Mouse (Mus musculus): ENCODE results near the gene Atp5j. TPM values are rescaled to one million over a fixed set of nuclear protein-coding genes. Genes with fewer than 3 reads are reported as not detected.

The Atp5j gene
- polyA plus RNA-seq, 1 experiment: 361 TPM

DNA sequence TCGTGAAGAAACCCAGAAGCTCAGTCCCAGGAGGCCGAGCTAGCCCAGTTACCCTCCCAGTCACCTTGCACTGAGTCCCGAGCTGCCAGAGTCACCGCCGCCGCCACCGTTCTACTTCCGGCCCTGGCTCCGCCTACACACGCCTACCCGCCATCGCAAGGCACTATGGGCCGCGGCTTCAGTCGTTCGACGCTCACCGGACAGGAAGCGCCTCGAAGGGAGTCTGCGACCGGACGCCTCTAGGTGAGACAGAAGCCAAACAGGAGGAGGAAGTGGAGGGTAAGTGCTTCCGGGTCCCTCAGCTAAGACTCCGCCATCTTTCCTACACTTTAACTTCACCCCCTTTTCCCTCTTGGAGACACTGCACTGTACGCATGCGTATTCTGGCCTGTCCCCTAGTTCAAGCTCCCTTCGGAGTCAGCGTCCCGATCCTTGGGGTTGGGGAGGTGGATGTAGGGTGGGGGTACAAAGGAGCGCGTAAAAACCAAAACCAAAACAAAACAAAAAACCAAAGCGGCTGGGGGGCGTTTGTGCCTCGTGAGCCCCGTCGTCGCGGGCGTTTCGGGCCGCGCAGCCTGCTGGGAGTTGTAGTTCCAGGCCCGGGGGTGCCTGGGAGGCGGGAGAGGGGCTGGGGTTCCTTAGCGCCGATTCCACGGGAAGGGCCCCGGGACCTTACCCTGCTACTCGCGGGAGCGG is 532 bp downstream of the Atp5j start, which contains the start of gene Gabpa:
Gene Gabpa (plus strand): TSS at position 181 of the 696 bp plus-strand sequence.
- TF ChIP-seq POLR2A (IDR thresholded peaks at IDR 0.05; ENCODE audit: insufficient read length, low read depth): peak; percentile 88
- TF ChIP-seq SRF (IDR thresholded peaks at IDR 0.05; ENCODE audit: control insufficient read depth, insufficient read length, low read depth): peak; percentile 56
- no peak for TF ChIP-seq TCF12 (IDR thresholded peaks at IDR 0.05; ENCODE audit: insufficient read depth, poor library complexity, severe bottlenecking)
- peak; percentile 94 for TF ChIP-seq POLR2AphosphoS2 (IDR thresholded peaks at IDR 0.05; ENCODE audit: insufficient read length, low read depth)
- Histone ChIP-seq H3K27me3 (ENCODE audit: control insufficient read depth, insufficient read depth, insufficient read length) (no peaks in the 10 kb centered on the region), H3ac (ENCODE audit: control insufficient read depth, insufficient read length) (peak within 1 kb of the TSS; percentile 95)

DNA sequence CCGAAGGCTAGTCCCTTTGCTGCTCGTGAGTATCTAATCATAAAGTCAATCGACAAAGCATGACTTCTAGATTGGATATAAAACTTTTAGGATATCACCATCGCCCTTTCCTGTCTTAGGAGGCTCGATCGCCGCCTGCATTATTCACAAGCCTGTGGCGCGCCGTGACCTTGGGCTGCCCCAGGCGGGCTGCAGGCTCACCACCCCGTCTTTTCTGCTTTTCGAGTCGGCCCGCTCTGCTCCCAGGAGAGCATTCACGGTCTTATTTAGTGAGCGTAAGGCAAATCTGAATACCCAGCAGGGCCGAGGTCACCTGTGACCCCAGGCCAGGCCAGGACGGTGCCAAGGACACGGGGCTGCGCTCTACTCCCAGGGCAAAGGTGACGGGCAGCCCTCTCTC is 1.1 kb downstream of the Atp5j start:
- peak overlapping the region; percentile 69 for H3K4me2 ChIP-seq (ENCODE audit: low read depth)
- no peaks in the 10 kb centered on the region for H3K27me3 ChIP-seq (ENCODE audit: control insufficient read depth, insufficient read depth, insufficient read length)
- H3ac ChIP-seq (ENCODE audit: control insufficient read depth, insufficient read length): peak overlapping the region; percentile 95
- TF ChIP-seq TCF12 (IDR thresholded peaks at IDR 0.05; ENCODE audit: insufficient read depth, poor library complexity, severe bottlenecking) (no peak), E2F4 (IDR thresholded peaks at IDR 0.05; ENCODE audit: insufficient read depth) (no peak), USF1 (IDR thresholded peaks at IDR 0.05; ENCODE audit: low read depth) (no peak), TCF3 (IDR thresholded peaks at IDR 0.05; ENCODE audit: insufficient read length, low read depth) (no peak), POLR2A (IDR thresholded peaks at IDR 0.05; ENCODE audit: insufficient read length, low read depth) (no peak), MAX (IDR thresholded peaks at IDR 0.05; ENCODE audit: low read depth) (no peak), MYOD1 (IDR thresholded peaks at IDR 0.05; ENCODE audit: control insufficient read depth in 1 of 3, insufficient read length in 2 of 3, low read depth in 2 of 3) (no peak), MYOG (IDR thresholded peaks at IDR 0.05; ENCODE audit: control insufficient read depth in 1 of 3, insufficient read depth in 1 of 3, insufficient read length in 2 of 3, low read depth in 2 of 3) (no peak), CEBPB (IDR thresholded peaks at IDR 0.05; ENCODE audit: insufficient read depth, poor library complexity, severe bottlenecking) (no peak), SRF (IDR thresholded peaks at IDR 0.05; ENCODE audit: control insufficient read depth, insufficient read length, low read depth) (no peak), REST (IDR thresholded peaks at IDR 0.05; ENCODE audit: insufficient read depth, insufficient read length) (no peak), POLR2AphosphoS2 (IDR thresholded peaks at IDR 0.05; ENCODE audit: insufficient read length, low read depth) (no peak)
- H3K79me2 ChIP-seq (ENCODE audit: control insufficient read depth, insufficient read depth): peaks cover 60% of the 10 kb centered on the region
- peaks cover 13% of the 10 kb centered on the region for H3K36me3 ChIP-seq (ENCODE audit: control insufficient read depth, insufficient read depth)
- H3K4me3 ChIP-seq: peak overlapping the region; percentile 90

More for the DNA sequence above, 532 bp downstream of the Atp5j start, which contains the start of gene Gabpa:
- H3K4me2 ChIP-seq (ENCODE audit: low read depth): peak within 1 kb of the TSS; percentile 77
- H3K79me2 ChIP-seq (ENCODE audit: control insufficient read depth, insufficient read depth): peaks cover 60% of the 10 kb centered on the region
- peaks cover 10% of the 10 kb centered on the region for H3K36me3 ChIP-seq (ENCODE audit: control insufficient read depth, insufficient read depth)
- H3K4me3 ChIP-seq: peak within 1 kb of the TSS; percentile 90

DNA sequence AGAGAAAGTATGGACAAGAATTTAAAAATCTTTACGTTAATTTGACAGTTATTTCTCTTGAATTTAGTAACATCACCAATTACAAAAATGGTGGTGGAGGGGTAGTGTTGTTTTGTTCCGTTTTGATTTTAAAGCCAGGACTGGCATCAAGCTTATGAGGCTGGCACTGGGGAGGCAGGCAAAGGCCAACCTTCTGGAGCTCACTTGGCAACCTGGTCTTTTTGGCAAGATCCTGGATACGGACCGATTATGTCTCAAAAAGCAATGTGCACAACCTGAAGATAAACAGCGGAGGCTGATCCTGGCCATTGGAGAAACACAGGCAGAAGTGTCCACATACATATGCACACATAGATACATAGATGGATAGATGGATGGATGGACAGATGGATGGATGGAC is 2.7 kb downstream of the Atp5j start:
- no peak overlapping the region for H3ac ChIP-seq (ENCODE audit: control insufficient read depth, insufficient read length)
- TF ChIP-seq SRF (IDR thresholded peaks at IDR 0.05; ENCODE audit: control insufficient read depth, insufficient read length, low read depth) (no peak), MAX (IDR thresholded peaks at IDR 0.05; ENCODE audit: low read depth) (no peak), TCF3 (IDR thresholded peaks at IDR 0.05; ENCODE audit: insufficient read length, low read depth) (no peak), MYOD1 (IDR thresholded peaks at IDR 0.05; ENCODE audit: control insufficient read depth in 1 of 3, insufficient read length in 2 of 3, low read depth in 2 of 3) (no peak), CEBPB (IDR thresholded peaks at IDR 0.05; ENCODE audit: insufficient read depth, poor library complexity, severe bottlenecking) (no peak), POLR2A (IDR thresholded peaks at IDR 0.05; ENCODE audit: insufficient read length, low read depth) (no peak), TCF12 (IDR thresholded peaks at IDR 0.05; ENCODE audit: insufficient read depth, poor library complexity, severe bottlenecking) (no peak), POLR2AphosphoS2 (IDR thresholded peaks at IDR 0.05; ENCODE audit: insufficient read length, low read depth) (no peak)
- H3K27me3 ChIP-seq (ENCODE audit: control insufficient read depth, insufficient read depth, insufficient read length): no peaks in the 10 kb centered on the region
- H3K79me2 ChIP-seq (ENCODE audit: control insufficient read depth, insufficient read depth): peaks cover 60% of the 10 kb centered on the region
- no peak overlapping the region for H3K4me3 ChIP-seq
- H3K36me3 ChIP-seq (ENCODE audit: control insufficient read depth, insufficient read depth): peaks cover 28% of the 10 kb centered on the region
- no peak overlapping the region for H3K4me2 ChIP-seq (ENCODE audit: low read depth)

DNA sequence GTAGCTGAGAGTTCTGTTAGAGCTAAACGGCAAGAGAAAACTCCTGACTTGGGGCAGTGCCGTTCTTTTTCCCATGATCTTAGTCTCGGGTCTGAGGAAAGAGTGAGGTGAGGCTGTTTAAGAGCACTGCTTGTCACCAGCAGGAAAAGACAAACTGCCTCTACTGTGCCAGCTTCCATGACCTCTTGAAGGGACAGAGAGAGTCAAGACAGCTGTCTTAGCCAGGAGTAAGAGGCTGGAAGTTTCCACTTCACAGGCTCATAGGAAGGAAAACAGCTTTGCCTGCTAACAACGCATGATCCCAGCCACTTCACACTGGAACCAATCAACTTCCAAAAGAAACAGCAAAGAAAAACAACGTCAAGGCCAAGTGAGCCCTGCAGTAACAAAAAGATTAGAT is 3.7 kb downstream of the Atp5j start:
- Histone ChIP-seq H3ac (ENCODE audit: control insufficient read depth, insufficient read length) (no peak overlapping the region), H3K4me2 (ENCODE audit: low read depth) (no peak overlapping the region), H3K36me3 (ENCODE audit: control insufficient read depth, insufficient read depth) (peaks cover 38% of the 10 kb centered on the region)

DNA sequence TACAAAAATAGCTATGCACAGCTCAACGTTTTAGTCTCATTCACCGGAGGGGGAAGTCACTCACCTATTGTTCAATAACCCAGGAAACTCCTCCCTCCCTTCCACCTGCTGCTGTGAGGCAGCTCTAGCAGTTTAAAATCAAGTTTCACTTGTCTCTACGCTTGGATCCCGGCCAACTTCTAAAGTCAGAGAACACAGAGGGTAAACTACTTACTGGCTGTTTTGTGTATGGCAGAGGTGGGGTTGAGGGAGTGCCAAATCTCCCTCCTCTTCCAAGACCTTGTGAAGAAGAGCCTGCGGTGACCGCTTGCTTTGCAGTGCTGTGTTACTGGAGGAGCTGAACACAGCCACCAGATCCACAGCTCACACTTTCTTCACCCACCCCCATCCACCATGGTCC is 10.4 kb downstream of the Atp5j start:
- Histone ChIP-seq H3ac (ENCODE audit: control insufficient read depth, insufficient read length) (no peak overlapping the region), H3K4me2 (ENCODE audit: low read depth) (no peak overlapping the region), H3K79me2 (ENCODE audit: control insufficient read depth, insufficient read depth) (peaks cover under 1% of the 10 kb centered on the region), H3K27me3 (ENCODE audit: control insufficient read depth, insufficient read depth, insufficient read length) (no peaks in the 10 kb centered on the region), H3K36me3 (ENCODE audit: control insufficient read depth, insufficient read depth) (peaks cover 59% of the 10 kb centered on the region), H3K4me3 (no peak overlapping the region)
- TF ChIP-seq POLR2AphosphoS2 (IDR thresholded peaks at IDR 0.05; ENCODE audit: insufficient read length, low read depth): peak; percentile 38
- TF ChIP-seq TCF3 (IDR thresholded peaks at IDR 0.05; ENCODE audit: insufficient read length, low read depth): no peak

More for the DNA sequence above, 3.7 kb downstream of the Atp5j start:
- TF ChIP-seq REST (IDR thresholded peaks at IDR 0.05; ENCODE audit: insufficient read depth, insufficient read length): no peak
- TF ChIP-seq POLR2A (IDR thresholded peaks at IDR 0.05; ENCODE audit: insufficient read length, low read depth): no peak
- no peak for TF ChIP-seq MYOD1 (IDR thresholded peaks at IDR 0.05; ENCODE audit: control insufficient read depth in 1 of 3, insufficient read length in 2 of 3, low read depth in 2 of 3)
- TF ChIP-seq MAX (IDR thresholded peaks at IDR 0.05; ENCODE audit: low read depth): no peak
- TF ChIP-seq USF1 (IDR thresholded peaks at IDR 0.05; ENCODE audit: low read depth): no peak
- H3K79me2 ChIP-seq (ENCODE audit: control insufficient read depth, insufficient read depth): peaks cover 51% of the 10 kb centered on the region
- no peak overlapping the region for H3K4me3 ChIP-seq
- no peaks in the 10 kb centered on the region for H3K27me3 ChIP-seq (ENCODE audit: control insufficient read depth, insufficient read depth, insufficient read length)

Data from myocyte (in vitro differentiated cells).